Mouse (Mus musculus): ENCODE data around the gene Rnf135.
"Not testable (repeated sequence)": the region's sequence is repeated elsewhere in the genome, so short reads cannot be mapped to it uniquely, and the experiment has no call there.

The Rnf135 gene

DNA sequence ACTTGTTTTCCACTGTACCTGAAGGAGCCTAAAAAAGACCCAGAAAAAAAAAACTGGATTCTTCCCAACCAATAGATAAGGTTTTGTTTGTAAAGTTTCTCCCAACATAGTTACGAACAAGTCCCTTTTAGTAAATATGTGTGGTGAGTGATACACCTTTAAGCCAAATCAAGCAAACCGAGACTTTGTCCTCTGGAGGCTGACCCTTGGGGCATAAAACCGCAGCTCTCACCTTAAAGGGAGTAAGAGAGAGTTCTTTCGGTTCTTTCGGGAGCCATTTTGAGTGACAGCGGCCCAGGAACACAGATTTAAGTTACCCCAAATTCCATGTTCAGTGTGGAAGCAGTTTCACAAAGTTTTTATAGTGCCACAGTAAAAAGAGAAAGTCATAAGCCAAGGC, 18.6 kb downstream of the Rnf135 start:
- DNase-seq (ENCODE audit: low spot score), result no peak

DNA sequence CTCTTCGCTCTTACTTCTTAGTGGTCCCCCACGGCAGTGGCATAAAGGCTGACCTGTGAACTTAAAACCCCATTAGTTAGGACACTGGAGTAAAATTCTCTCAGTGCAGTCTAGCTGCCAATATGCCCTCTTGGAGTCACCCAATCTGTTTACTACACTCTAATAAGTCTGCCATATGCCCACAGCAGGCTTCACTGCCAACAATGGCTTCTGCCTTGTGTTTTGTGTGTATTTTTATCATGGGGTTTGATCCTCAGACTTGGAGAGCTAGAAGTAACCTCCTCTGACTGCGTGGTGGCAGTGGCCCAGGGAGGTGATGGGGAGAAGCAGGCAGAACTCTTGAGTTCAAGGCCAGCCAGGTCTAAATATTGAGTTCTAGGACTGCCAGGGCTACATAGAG, 20.4 kb downstream of the Rnf135 start:
- no peak for DNase-seq (ENCODE audit: low spot score)

DNA sequence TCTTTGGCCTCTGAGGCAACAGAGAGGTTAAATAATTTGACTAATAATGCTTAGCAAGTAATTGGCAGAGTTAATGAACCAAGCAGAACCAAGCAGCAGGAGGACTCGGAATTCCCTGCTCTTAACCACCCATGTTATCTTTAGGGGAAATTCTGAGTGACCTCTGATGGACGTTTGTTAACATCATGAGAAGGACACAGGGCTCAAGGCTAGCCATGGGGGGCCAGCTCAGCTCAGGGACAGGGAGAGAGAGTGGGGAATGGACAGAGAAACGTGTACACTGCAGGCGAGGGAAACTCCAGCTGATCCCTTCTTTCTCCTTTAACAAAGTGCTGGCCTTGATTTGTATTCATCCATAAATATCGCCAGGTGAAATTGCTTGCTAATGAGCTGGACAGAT, 21.3 kb downstream of the Rnf135 start:
- no peak for DNase-seq (ENCODE audit: low spot score)

DNA sequence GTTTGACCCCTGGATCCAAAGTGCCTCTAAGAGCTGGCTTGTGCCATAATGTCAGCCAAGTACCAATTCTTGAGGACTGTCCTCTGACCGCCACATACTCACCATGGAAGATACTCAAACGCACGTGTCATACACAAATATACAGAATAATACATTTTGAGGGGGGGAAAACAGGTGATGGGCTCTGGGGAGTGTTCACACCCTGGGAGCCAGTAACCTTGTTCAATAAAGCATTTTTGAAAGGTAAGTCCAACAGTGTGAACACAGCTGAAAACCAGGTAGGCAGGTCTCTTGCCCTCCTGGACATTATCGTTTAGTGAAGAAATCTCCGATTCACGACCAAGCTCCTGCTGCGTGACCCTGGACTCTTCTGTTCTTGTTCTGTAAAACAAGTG, 24.8 kb downstream of the Rnf135 start:
- DNase-seq (ENCODE audit: low spot score), result no peak

DNA sequence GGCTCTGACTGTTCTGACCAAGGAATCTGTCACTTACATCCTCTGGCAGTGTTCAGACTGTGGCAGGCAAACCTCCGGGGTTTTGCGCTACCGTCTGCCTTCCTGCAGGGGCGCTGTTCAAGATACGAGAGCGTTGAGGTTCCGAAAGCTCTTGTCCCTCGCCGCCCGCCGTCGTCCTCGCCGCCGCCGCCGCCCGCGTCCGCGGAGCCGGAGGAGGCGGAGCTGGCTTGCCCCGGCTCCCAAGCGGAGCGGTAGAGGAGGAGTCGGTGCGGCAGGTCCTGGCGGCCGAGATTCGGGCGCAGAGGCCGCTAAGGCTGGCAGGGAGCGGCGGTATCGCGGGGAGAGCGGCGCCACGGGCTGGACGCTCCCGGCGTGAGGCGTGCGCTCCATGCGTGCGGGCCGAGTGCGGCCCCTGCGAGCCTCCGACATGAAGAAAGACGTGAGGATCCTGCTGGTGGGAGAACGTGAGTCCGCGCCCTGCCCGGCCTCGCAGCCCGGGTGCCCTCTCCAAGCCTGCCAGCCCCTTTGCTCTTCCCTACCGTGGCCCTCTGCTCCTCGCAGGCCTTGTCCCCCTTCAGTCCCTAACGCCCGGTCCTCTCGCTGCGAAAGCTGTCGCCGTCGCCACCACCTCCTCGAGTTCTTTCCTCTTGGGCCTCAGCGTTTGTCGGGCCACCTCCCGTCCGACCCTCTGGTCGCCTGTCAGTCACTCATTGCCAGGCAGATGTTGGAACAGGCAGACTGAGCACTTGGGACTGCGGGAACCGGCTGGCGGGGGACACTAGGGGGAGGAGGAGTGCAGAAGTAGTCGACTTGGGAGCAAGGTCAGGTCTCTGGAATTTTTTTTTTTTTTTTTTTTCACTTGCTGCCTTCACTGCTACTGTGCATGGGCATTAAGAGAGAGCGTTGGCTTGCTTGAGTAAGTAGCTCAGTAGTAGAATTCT, 25.5 kb downstream of the Rnf135 start, which contains the start of gene Rhot1:
Rhot1 (plus strand) TSS at position 160 of the 941 bp plus-strand sequence.
- DNase-seq (ENCODE audit: low spot score), result peak; percentile 96

DNA sequence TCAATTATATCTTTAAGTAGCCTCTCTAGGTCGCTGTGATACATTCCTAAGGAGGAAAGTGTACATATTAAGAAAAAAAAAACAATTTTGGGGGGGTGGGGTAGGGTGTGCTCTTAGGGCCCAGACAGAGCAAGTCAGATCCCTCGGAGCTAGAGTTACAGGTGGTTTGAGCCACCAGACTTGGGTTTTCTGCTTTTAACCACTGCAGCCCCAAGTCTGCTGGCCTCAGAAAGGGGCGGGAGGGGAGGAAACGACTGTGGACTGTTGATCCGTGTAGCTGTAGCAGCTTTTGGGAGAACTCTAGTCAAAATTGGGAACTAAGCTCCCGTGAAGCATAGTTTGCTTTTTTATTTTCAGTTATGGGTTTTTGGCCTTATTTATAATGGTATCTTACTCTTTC, 26.7 kb downstream of the Rnf135 start:
- no peak for DNase-seq (ENCODE audit: low spot score)

DNA sequence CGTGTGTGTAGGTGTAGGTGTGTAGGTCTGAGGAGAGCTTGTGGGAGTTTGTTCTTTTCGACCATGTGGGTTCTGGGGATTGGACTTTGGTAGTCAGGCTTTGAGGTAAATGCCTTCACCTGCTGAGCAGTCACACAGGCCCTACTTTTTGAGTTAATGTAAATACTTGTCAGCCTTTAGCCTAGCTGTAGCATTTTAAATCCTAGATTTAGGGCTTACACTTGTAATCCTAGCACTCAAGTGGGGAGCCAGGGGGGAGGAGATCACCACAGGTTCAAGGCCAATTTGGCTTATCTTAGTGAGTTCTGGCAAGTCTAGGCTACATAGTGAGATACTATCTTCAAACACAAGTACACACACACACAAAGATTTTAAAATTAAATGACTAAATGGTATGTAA, 28.6 kb downstream of the Rnf135 start:
- DNase-seq (ENCODE audit: low spot score), result no peak

DNA sequence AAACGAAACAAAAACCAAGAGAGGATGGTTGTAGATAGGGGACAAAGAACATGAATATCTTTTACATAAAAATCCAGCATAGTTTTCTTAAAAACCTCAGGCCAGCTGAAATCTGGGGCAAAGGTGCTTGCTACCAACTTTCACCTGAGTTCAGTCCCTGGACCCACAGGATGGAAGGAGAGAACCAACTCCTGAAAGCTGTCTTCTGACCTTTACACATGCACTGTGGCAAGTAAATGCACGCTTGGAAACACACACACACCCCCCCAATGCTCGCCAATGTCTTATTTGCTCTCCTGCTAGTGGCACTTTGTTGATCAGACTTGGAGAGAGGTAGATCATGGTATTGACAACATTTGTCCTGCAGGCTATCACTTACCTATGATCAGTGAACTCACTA, 31.6 kb downstream of the Rnf135 start:
- no peak for DNase-seq (ENCODE audit: low spot score)

DNA sequence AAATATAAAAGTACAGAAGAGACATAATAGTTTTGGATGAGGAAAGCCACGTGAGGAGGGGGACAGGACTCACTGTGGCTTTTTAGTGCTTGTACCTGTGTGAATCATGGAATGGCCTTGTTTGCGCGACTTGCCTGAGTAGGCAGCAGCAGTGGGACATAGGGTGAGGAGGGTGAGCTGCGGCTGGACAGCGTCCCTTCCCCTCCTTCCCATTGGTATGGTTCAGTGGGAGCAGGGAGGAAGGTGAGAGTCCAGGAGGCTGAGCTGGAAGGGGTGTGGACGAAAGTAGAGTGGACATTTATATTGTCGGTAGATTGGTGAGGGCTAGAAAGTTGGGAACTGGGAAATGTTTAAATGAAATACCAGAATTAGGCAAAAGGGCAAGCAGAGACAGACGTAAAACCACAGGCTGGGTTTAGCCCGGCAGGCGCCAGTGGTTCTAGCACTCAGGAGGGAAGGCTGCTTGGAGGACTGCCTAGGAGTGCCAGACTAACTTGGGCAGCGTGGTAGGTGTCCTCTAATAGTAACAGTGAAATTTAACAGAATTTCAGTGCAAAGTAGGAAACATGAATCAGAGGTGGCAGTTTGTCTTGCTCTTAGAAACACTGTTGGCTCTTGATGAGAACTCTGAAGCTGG, 35.1 kb downstream of the Rnf135 start:
- no peak for DNase-seq (ENCODE audit: low spot score)

DNA sequence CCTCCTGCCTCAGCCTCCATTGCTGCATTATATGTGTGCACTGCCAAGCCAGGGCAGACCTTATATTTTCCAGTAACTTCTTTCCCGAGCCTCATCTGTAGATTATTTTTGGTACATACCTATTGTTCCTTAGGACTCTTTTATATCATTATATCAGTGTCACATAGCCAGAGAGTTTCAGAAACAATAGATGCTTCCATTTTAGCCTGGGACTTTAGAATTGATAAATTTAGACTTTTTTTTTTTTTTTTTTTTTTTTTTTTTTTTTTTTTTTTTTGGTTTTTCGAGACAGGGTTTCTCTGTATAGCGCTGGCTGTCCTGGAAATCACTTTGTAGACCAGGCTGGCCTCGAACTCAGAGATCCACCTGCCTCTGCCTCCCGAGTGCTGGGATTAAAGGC, 46.4 kb downstream of the Rnf135 start:
- DNase-seq (ENCODE audit: low spot score), result not testable (repeated sequence)

DNA sequence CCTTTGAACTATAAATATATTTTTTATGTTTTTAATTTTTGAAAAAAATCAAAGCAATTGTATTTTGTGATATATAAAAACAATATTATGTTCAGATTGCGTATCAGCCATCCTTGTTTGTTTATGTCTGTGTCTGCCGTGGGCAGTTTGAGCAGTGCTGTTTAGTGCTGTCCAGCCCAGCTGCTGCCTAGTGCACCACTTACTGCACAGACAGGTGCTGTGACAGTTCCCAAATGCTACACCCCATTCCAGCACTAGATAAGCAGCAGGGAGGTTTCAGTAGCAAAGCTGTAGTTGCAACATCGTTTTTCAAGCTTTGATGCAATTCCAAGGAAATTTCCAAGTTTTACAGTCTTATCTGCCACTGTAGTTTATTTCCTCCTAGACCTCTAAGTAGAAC, 53.6 kb downstream of the Rnf135 start:
- peak; percentile 8 for DNase-seq (ENCODE audit: low spot score)

DNA sequence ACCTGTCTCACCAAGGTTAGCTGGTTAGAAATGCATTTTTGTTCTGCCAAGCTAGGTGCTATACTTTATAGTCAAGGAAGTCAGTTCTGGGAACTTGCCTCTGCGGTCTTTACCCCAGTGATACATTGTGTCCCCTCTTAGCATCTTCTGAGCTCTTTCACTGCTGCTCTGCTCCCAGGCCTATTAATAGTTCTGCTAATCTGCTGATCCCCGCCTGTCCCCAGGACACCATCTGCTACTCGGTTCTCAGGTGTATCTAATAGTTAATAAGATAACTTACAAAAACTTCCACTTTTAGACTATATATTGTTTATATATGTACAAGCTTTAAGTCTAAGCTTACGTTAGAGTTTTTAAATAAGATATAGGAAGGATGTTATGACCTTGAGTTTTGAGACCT, 54.7 kb downstream of the Rnf135 start:
- DNase-seq (ENCODE audit: low spot score), result no peak

DNA sequence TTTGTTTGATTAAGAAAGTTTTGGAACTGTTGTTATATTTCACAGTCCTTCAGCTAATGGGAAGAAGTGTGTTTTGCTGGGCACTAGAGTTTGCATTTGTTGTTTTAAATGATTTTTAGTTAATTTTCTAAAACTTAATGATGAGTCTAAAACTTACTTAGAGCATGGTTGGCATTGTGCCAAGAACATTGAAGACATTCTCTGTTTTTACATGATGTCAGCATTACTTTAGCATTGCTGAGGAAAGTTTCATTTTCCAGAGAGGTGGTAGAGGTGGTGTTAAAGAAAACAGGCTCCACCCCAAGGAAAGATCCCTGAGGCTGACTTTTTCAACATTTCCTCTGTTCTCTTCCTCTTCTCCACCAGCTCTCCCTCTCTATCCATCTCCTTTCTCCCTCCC, 63.4 kb downstream of the Rnf135 start:
- no peak for DNase-seq (ENCODE audit: low spot score)

DNA sequence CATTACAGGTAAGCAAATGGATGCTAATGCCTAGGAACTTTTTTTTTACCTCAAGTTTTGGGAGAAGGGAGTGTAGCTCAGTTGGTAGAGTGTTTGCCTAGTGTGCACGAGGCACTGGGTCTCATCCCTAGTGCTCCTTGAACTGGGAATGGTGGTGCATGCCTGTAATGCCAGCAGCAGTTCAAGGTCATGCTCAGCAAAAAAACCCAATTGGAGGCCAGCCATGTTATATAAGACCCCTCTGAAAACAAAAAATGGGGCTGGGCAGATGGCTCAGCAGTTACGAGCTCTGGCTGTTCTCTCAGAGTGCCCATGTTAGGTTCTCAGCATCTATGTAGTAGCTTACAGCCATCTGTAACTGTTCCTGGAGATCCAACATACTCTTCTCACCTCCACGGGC, 64.9 kb downstream of the Rnf135 start:
- DNase-seq (ENCODE audit: low spot score), result no peak
